Mouse (Mus musculus) embryonic facial prominence, embryonic 14.5 days (tissue): Measurements from ENCODE around the gene Gm13697. TPM values are rescaled to one million over a fixed set of nuclear protein-coding genes. Genes with fewer than 3 reads are reported as not detected.
"Not testable (repeated sequence)": the region's sequence is repeated elsewhere in the genome, so short reads cannot be mapped to it uniquely, and the experiment has no call there.

ENCODE experiments used
- ATAC-seq: fragments of 200-750 bp; cut with Nextera tagmentation; 2 replicates; pipeline ENCODE4 v1.8.0; 2017; ENCODE audit warnings: low read depth, moderate number of reproducible peaks, moderate TSS enrichment
- DNase-seq: peaks from one replicate; pipeline ENCODE4 v3.0.0-alpha.2; 2015; ENCODE audit warnings: low spot score
- H3K27ac ChIP-seq: fragments of 300-500 bp; sonication (generic); replicated peaks from 2 replicates; pipeline ENCODE4 v1.5.1; 2014; ENCODE audit warnings: low read depth, mild to moderate bottlenecking, low read length, moderate library complexity
- H3K27me3 ChIP-seq: fragments of 300-500 bp; sonication (generic); replicated peaks from 2 replicates; pipeline ENCODE4 v1.6.1; 2014; ENCODE audit warnings: low read length; ENCODE audit not compliant: control insufficient read depth, insufficient read depth
- H3K36me3 ChIP-seq: fragments of 300-500 bp; sonication (generic); 2 replicates; pipeline ENCODE4 v1.6.1; 2014; ENCODE audit warnings: low read length, mixed read lengths; ENCODE audit not compliant: control insufficient read depth, insufficient read depth
- H3K4me1 ChIP-seq: fragments of 300-500 bp; sonication (generic); 2 replicates; pipeline ENCODE4 v1.6.1; 2014; ENCODE audit warnings: antibody characterized with exemption, low read length; ENCODE audit not compliant: control insufficient read depth, insufficient read depth
- H3K4me2 ChIP-seq: fragments of 300-500 bp; sonication (generic); 2 replicates; pipeline ENCODE4 v1.6.1; 2014; ENCODE audit warnings: low read depth, mild to moderate bottlenecking, low read length, moderate library complexity, mixed read lengths
- H3K4me3 ChIP-seq: fragments of 300-500 bp; sonication (generic); 2 replicates; pipeline ENCODE4 v1.5.1; 2014; ENCODE audit warnings: low read depth, mild to moderate bottlenecking, low read length
- H3K9ac ChIP-seq: fragments of 300-500 bp; sonication (generic); 2 replicates; pipeline ENCODE4 v1.6.1; 2014; ENCODE audit warnings: low read depth, mild to moderate bottlenecking, low read length, moderate library complexity, mixed read lengths
- H3K9me3 ChIP-seq: fragments of 300-500 bp; sonication (generic); 2 replicates; pipeline ENCODE4 v1.6.1; 2016; ENCODE audit warnings: low read length; ENCODE audit not compliant: control insufficient read depth
- WGBS: fragments of 180-500 bp; shearing (Covaris S2); extraction: QIAGEN DNeasy Blood & Tissue Kit; methylation state at CpG from one replicate; pipeline ENCODE4 v1.1.7; 2014; 5-methylcytosine and 5-hydroxymethylcytosine counted together
- polyA plus RNA-seq: library from polyadenylated mRNA; unstranded; fragments of >200 nt; fragmentation: Nextera tagmentation; extraction: Ambion mirVana; gene quantifications from 2 replicates; pipeline ENCODE4 v1.2.1, GENCODE M21; 2014

Gm13697 gene
- polyA plus RNA-seq, 1 experiment from 2014 or later, result not detected

DNA sequence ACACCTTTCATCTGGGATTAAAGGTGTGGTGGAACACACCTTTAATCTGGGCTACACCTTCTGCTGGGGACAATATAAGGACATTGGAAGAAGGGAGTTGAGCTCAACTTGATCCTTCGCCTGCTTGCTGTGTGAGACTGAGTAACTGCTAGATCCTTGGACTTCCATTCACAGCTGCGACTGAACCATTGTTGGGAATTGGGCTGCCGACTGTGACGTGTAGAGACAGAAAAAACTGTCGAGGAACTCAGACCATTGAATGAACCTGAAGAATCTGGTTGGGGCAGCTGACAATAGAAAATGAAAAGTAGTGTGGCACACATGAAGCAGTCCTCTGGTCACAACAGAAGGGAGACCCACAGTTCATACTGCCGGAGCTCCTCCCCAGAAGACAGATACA lies 5.7 kb downstream of the Gm13697 start, which contains the start of gene Gm13691:
Gm13691 (plus strand) TSS at position 301 of the 400 bp plus-strand sequence.
- H3K4me3 ChIP-seq, H3K9me3 ChIP-seq, ATAC-seq, H3K36me3 ChIP-seq, H3K27me3 ChIP-seq, DNase-seq, H3K27ac ChIP-seq, H3K4me1 ChIP-seq, H3K4me2 ChIP-seq, H3K9ac ChIP-seq: not testable (repeated sequence)
- WGBS, result no CpG with 5 or more reads among the region's 6 CpGs

DNA sequence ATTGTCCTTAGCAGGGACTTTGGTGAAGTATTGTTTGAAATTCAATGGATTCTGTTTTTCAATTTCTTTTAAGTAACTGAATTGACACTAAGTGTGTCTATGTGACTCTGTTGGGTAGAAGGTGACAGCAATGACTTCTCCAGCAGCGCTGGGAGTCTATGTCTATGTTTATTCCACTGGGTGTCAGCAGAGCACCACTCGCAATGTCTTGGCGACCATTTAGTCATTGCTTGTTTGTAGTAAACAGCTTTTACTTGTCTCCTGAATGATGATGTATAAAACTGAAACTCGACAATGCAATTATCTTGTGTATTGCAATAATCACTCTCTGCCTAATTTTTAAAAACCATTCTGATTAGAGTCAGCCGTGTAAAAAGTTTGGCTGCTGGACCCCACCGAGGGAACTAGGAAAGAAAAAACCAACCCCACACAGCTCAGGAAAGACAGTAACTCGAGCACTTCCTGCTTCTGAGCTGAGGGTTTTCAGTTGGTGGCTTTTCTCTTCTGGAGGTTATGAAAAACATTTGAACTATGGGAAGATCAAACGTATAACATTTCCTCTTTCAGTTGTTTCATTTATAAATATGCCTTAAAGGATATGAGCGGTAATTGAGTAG lies 9.2 kb downstream of the Gm13697 start:
- not testable (repeated sequence) for H3K4me1 ChIP-seq, H3K9ac ChIP-seq, H3K9me3 ChIP-seq, H3K4me3 ChIP-seq, ATAC-seq, H3K27ac ChIP-seq, H3K36me3 ChIP-seq, H3K27me3 ChIP-seq
- 23% methylated on average over 7 of the region's 9 CpGs for WGBS
- peak; percentile 54 for DNase-seq
- peak overlapping the region; percentile 26; the same call in 1 of the 2 replicates for H3K4me2 ChIP-seq

DNA sequence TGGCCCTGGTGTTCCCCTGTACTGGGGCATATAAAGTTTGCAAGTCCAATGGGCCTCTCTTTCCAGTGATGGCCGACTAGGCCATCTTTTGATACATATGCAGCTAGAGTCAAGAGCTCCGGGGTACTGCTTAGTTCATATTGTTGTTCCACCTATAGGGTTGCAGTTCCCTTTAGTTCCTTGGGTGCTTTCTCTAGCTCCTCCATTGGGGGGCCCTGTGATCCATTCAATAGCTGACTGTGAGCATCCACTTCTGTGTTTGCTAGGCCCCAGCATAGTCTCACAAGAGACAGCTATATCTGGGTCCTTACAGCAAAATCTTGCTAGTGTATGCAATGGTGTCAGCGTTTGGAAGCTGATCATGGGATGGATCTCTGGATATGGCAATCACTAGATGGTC lies 10.0 kb downstream of the Gm13697 start:
- not testable (repeated sequence) for H3K27ac ChIP-seq, H3K4me1 ChIP-seq, H3K4me2 ChIP-seq, ATAC-seq, DNase-seq, H3K9me3 ChIP-seq, H3K9ac ChIP-seq, H3K27me3 ChIP-seq, H3K4me3 ChIP-seq, H3K36me3 ChIP-seq
- WGBS, result no CpG with 5 or more reads among the region's 3 CpGs

DNA sequence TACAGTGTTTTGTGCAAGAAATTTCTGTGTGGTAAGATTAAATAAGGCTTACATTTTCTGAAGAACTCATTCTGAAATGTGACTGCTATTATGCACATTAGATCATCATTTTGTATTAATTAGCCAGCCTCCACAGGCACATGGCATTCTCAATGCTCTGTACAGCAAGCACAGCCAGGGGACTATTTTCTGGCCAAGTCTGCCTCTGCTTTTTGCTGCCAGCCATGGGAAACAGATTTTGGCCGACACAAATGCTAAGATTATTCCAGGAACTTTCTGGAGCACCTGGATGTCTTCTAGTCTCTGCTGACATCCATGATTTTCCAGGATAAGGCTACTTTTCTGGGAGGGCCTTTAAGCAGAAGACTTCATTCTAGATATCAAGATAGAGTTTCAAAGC lies 24.4 kb downstream of the Gm13697 start:
- Histone ChIP-seq H3K4me3 (no peak overlapping the region), H3K9me3 (no peaks in the 10 kb centered on the region), H3K27me3 (no peaks in the 10 kb centered on the region), H3K4me2 (no peak overlapping the region), H3K27ac (no peak overlapping the region), H3K36me3 (no peaks in the 10 kb centered on the region), H3K9ac (no peak overlapping the region), H3K4me1 (peaks cover 3% of the 10 kb centered on the region; the same call in 1 of the 2 replicates)
- ATAC-seq (no peak), DNase-seq (no peak)
- 43% methylated on average over 1 of the region's 1 CpGs for WGBS

DNA sequence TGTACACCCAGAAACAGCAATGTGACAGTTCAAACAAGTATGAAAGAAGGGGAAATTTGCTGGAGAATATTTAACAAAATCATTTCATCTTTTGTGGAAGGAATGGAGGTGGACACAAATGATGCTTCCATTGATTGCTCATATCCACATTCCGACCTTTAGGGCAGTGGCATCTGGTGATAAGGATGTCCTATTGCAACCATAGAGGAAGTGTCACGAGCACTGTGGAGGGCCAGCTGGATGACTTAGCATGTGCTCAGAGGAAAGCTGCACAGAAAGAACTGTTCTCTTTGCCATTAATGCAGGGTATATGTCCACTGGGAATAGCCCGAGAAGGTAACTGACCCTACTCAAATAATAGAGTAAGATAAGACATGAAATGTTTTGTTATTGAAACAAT lies 25.3 kb downstream of the Gm13697 start:
- no peak overlapping the region for H3K4me3 ChIP-seq
- no peak for DNase-seq
- no peak for ATAC-seq
- WGBS, result 77% methylated on average over 3 of the region's 3 CpGs
- no peaks in the 10 kb centered on the region for H3K36me3 ChIP-seq
- no peak overlapping the region for H3K27ac ChIP-seq
- no peak overlapping the region for H3K4me2 ChIP-seq
- peaks cover 3% of the 10 kb centered on the region; the same call in 1 of the 2 replicates for H3K4me1 ChIP-seq
- H3K27me3 ChIP-seq, result no peaks in the 10 kb centered on the region
- no peak overlapping the region for H3K9ac ChIP-seq
- no peaks in the 10 kb centered on the region for H3K9me3 ChIP-seq

DNA sequence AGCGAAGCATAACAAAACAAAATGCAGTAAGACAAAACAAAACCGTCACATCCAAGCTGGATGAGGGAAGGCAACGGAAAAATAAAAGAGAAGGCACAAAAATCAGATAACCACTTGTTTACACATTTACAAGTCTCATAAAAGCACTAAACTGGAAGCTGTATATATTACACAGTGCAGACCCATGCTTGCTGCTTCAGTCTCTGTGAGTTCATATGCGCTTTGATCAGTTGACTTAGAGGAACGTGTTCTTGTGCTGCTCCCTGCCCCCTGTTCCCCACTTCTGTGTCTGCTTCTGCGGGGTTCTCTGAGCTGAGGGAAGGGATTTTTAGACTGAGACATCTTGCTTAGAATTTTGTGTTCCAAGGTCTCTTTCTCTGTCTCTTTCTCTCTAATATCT lies 30.0 kb downstream of the Gm13697 start:
- Histone ChIP-seq H3K36me3 (no peaks in the 10 kb centered on the region), H3K9ac (no peak overlapping the region), H3K27me3 (no peaks in the 10 kb centered on the region), H3K4me2 (no peak overlapping the region), H3K9me3 (no peaks in the 10 kb centered on the region), H3K4me3 (no peak overlapping the region), H3K4me1 (peaks cover 2% of the 10 kb centered on the region; the same call in 1 of the 2 replicates), H3K27ac (no peak overlapping the region)
- 68% methylated on average over 6 of the region's 6 CpGs for WGBS
- ATAC-seq, result no peak
- no peak for DNase-seq

DNA sequence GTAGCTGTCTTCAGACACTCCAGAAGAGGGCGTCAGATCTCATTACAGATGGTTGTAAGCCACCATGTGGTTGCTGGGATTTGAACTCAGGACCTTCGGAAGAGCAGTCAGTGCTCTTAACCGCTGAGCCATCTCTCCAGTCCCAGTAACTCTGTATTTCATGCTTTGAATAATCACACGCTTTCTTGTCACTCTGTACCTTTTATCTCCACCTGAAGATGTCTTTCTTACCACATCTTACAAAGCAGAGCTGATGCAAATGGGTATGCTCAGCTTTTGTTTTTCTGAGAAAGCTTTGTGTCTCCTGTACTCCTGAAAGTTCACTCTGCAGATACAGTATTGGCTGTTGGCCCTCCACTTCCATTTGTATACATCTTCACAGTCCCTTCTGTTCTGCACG lies 31.7 kb downstream of the Gm13697 start:
- not testable (repeated sequence) for H3K36me3 ChIP-seq, DNase-seq, H3K27me3 ChIP-seq, H3K27ac ChIP-seq, H3K4me2 ChIP-seq, H3K4me1 ChIP-seq, H3K9me3 ChIP-seq, H3K9ac ChIP-seq, ATAC-seq, H3K4me3 ChIP-seq
- WGBS, result 80% methylated on average over 5 of the region's 5 CpGs

DNA sequence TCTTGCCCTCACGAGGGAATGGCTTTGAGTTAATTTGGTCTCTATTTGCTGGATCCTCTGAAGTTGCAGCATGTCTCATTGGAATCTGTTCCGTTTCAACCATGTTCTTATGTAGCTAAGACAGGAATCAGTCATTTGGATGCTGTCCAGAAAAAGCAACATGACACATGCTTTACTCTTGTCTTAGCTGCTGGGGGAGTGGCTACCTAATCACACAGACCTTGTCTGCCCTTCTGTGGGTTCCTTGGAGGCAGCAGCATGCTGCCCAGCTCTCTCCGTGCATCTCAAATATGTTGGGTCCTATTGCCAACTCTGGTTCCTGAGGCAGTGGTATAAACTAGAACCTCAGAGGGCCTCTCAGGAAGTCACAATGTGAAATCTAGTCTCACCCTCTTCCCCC lies 33.8 kb downstream of the Gm13697 start:
- no peak overlapping the region for H3K4me3 ChIP-seq
- no peaks in the 10 kb centered on the region for H3K27me3 ChIP-seq
- no peak overlapping the region for H3K27ac ChIP-seq
- no peaks in the 10 kb centered on the region for H3K36me3 ChIP-seq
- H3K9ac ChIP-seq, result no peak overlapping the region
- ATAC-seq (no peak), DNase-seq (peak; percentile 69)
- no peak overlapping the region for H3K4me2 ChIP-seq
- H3K4me1 ChIP-seq, result peaks cover 2% of the 10 kb centered on the region; the same call in 1 of the 2 replicates
- H3K9me3 ChIP-seq, result no peaks in the 10 kb centered on the region
- WGBS, result 37% methylated on average over 3 of the region's 3 CpGs
